Mouse (Mus musculus): ENCODE measurements around the gene Sorbs1. TPM values are rescaled to one million over a fixed set of nuclear protein-coding genes. Genes with fewer than 3 reads are reported as not detected.
A peak's percentile ranks its signal among the peaks of the same experiment; 100 is the strongest.

The Sorbs1 gene
- polyA plus RNA-seq, 1 experiment from 2014 or later: 37.7 TPM

- ATAC-seq (ENCODE audit: insufficient number of reproducible peaks, insufficient read depth, low FRiP score, low TSS enrichment, low read depth): no peak
- H3K4me2 ChIP-seq: no peak overlapping the region
- no peaks in the 10 kb centered on the region for H3K27me3 ChIP-seq
- H3K36me3 ChIP-seq: no peaks in the 10 kb centered on the region
- H3K4me3 ChIP-seq: no peak overlapping the region
- 93% methylated on average over 2 of the region's 2 CpGs for WGBS
- H3K9ac ChIP-seq: no peak overlapping the region
- H3K4me1 ChIP-seq: peaks cover 15% of the 10 kb centered on the region; the same call in 1 of the 2 replicates
- H3K9me3 ChIP-seq: no peaks in the 10 kb centered on the region
- H3K27ac ChIP-seq: no peak overlapping the region
Measured at GRCm38 (mm10) chr19:40435797-40436196, 77.8 kb downstream of the Sorbs1 start.

GRCm38 (mm10) chr19:40435045-40435444 lies 78.5 kb downstream of the Sorbs1 start:
- Histone ChIP-seq H3K9me3 (no peaks in the 10 kb centered on the region), H3K9ac (no peak overlapping the region), H3K36me3 (no peaks in the 10 kb centered on the region), H3K4me2 (no peak overlapping the region), H3K4me3 (no peak overlapping the region), H3K4me1 (peaks cover 15% of the 10 kb centered on the region; the same call in 1 of the 2 replicates), H3K27ac (no peak overlapping the region), H3K27me3 (no peaks in the 10 kb centered on the region)
- no peak for ATAC-seq (ENCODE audit: insufficient number of reproducible peaks, insufficient read depth, low FRiP score, low TSS enrichment, low read depth)
- WGBS: 88% methylated on average over 7 of the region's 7 CpGs

GRCm38 (mm10) chr19:40434042-40434869 lies 79.3 kb downstream of the Sorbs1 start:
- 76% methylated on average over 10 of the region's 10 CpGs for WGBS
- peaks cover 17% of the 10 kb centered on the region; the same call in 1 of the 2 replicates for H3K4me1 ChIP-seq
- no peaks in the 10 kb centered on the region for H3K36me3 ChIP-seq
- no peak for ATAC-seq (ENCODE audit: insufficient number of reproducible peaks, insufficient read depth, low FRiP score, low TSS enrichment, low read depth)
- H3K9ac ChIP-seq: no peak overlapping the region
- no peak overlapping the region for H3K4me2 ChIP-seq
- H3K27ac ChIP-seq: no peak overlapping the region
- no peaks in the 10 kb centered on the region for H3K9me3 ChIP-seq
- no peaks in the 10 kb centered on the region for H3K27me3 ChIP-seq
- no peak overlapping the region for H3K4me3 ChIP-seq

GRCm38 (mm10) chr19:40433316-40433912 lies 80.2 kb downstream of the Sorbs1 start:
- no peak overlapping the region for H3K27ac ChIP-seq
- H3K9me3 ChIP-seq: no peaks in the 10 kb centered on the region
- no peak for ATAC-seq (ENCODE audit: insufficient number of reproducible peaks, insufficient read depth, low FRiP score, low TSS enrichment, low read depth)
- H3K4me3 ChIP-seq: no peak overlapping the region
- no peaks in the 10 kb centered on the region for H3K36me3 ChIP-seq
- H3K9ac ChIP-seq: no peak overlapping the region
- peaks cover 16% of the 10 kb centered on the region; the same call in 1 of the 2 replicates for H3K4me1 ChIP-seq
- H3K27me3 ChIP-seq: no peaks in the 10 kb centered on the region
- H3K4me2 ChIP-seq: no peak overlapping the region
- WGBS: 58% methylated on average over 8 of the region's 8 CpGs

GRCm38 (mm10) chr19:40431969-40432368 lies 81.6 kb downstream of the Sorbs1 start:
- Histone ChIP-seq H3K9ac (no peak overlapping the region), H3K27me3 (no peaks in the 10 kb centered on the region), H3K27ac (no peak overlapping the region), H3K4me2 (no peak overlapping the region), H3K9me3 (no peaks in the 10 kb centered on the region), H3K4me3 (no peak overlapping the region), H3K4me1 (peaks cover 9% of the 10 kb centered on the region; the same call in 1 of the 2 replicates), H3K36me3 (no peaks in the 10 kb centered on the region)
- WGBS: 61% methylated on average over 4 of the region's 4 CpGs
- ATAC-seq (ENCODE audit: insufficient number of reproducible peaks, insufficient read depth, low FRiP score, low TSS enrichment, low read depth): no peak

- Histone ChIP-seq H3K9ac (no peak overlapping the region), H3K27ac (no peak overlapping the region), H3K27me3 (no peaks in the 10 kb centered on the region), H3K4me2 (no peak overlapping the region), H3K4me3 (no peak overlapping the region), H3K9me3 (no peaks in the 10 kb centered on the region), H3K36me3 (no peaks in the 10 kb centered on the region), H3K4me1 (peaks cover 21% of the 10 kb centered on the region)
- WGBS: 46% methylated on average over 3 of the region's 3 CpGs
- ATAC-seq (ENCODE audit: insufficient number of reproducible peaks, insufficient read depth, low FRiP score, low TSS enrichment, low read depth): no peak
Measured at GRCm38 (mm10) chr19:40429572-40429971, 84.0 kb downstream of the Sorbs1 start.

- Histone ChIP-seq H3K27ac (no peak overlapping the region), H3K9me3 (no peaks in the 10 kb centered on the region), H3K9ac (no peak overlapping the region), H3K4me2 (no peak overlapping the region), H3K27me3 (no peaks in the 10 kb centered on the region), H3K4me1 (peaks cover 24% of the 10 kb centered on the region), H3K36me3 (no peaks in the 10 kb centered on the region), H3K4me3 (no peak overlapping the region)
- ATAC-seq (ENCODE audit: insufficient number of reproducible peaks, insufficient read depth, low FRiP score, low TSS enrichment, low read depth): no peak
- 82% methylated on average over 3 of the region's 3 CpGs for WGBS
Measured at GRCm38 (mm10) chr19:40429169-40429568, 84.4 kb downstream of the Sorbs1 start.

- ATAC-seq (ENCODE audit: insufficient number of reproducible peaks, insufficient read depth, low FRiP score, low TSS enrichment, low read depth): peak; percentile 62; the same call in 1 of the 2 replicates
- WGBS: 75% methylated on average over 16 of the region's 16 CpGs
- Histone ChIP-seq H3K9me3 (no peaks in the 10 kb centered on the region), H3K4me1 (peaks cover 17% of the 10 kb centered on the region), H3K4me2 (no peak overlapping the region), H3K4me3 (no peak overlapping the region), H3K27me3 (no peaks in the 10 kb centered on the region), H3K27ac (peak overlapping the region; percentile 85), H3K36me3 (no peaks in the 10 kb centered on the region), H3K9ac (no peak overlapping the region)
Measured at GRCm38 (mm10) chr19:40426103-40426960, 87.2 kb downstream of the Sorbs1 start.

GRCm38 (mm10) chr19:40425326-40425725 lies 88.3 kb downstream of the Sorbs1 start:
- Histone ChIP-seq H3K27ac (peak overlapping the region; percentile 85), H3K27me3 (no peaks in the 10 kb centered on the region), H3K9me3 (no peaks in the 10 kb centered on the region), H3K4me3 (no peak overlapping the region), H3K36me3 (no peaks in the 10 kb centered on the region), H3K4me1 (peaks cover 17% of the 10 kb centered on the region), H3K4me2 (no peak overlapping the region), H3K9ac (no peak overlapping the region)
- ATAC-seq (ENCODE audit: insufficient number of reproducible peaks, insufficient read depth, low FRiP score, low TSS enrichment, low read depth): 0 out of 2 replicates have a peak, but pooled peaks have one; percentile 33
- 24% methylated on average over 5 of the region's 5 CpGs for WGBS

- Histone ChIP-seq H3K4me1 (peaks cover 11% of the 10 kb centered on the region), H3K36me3 (no peaks in the 10 kb centered on the region), H3K4me3 (no peak overlapping the region), H3K27me3 (no peaks in the 10 kb centered on the region), H3K27ac (no peak overlapping the region), H3K9ac (no peak overlapping the region), H3K9me3 (no peaks in the 10 kb centered on the region), H3K4me2 (no peak overlapping the region)
- WGBS: 68% methylated on average over 7 of the region's 7 CpGs
- ATAC-seq (ENCODE audit: insufficient number of reproducible peaks, insufficient read depth, low FRiP score, low TSS enrichment, low read depth): no peak
Measured at GRCm38 (mm10) chr19:40421037-40421436, 92.5 kb downstream of the Sorbs1 start.

- Histone ChIP-seq H3K27me3 (no peaks in the 10 kb centered on the region), H3K9me3 (no peaks in the 10 kb centered on the region), H3K4me1 (0 out of 2 replicates have a peak, but pooled peaks cover under 1% of the 10 kb centered on the region), H3K36me3 (no peaks in the 10 kb centered on the region), H3K9ac (no peak overlapping the region), H3K4me3 (no peak overlapping the region), H3K4me2 (no peak overlapping the region), H3K27ac (no peak overlapping the region)
- ATAC-seq (ENCODE audit: insufficient number of reproducible peaks, insufficient read depth, low FRiP score, low TSS enrichment, low read depth): no peak
- 84% methylated on average over 7 of the region's 7 CpGs for WGBS
Measured at GRCm38 (mm10) chr19:40419315-40419714, 94.3 kb downstream of the Sorbs1 start.

Measured in embryonic facial prominence, embryonic 13.5 days (tissue).